Mouse (Mus musculus): Measurements from ENCODE around the gene Lexm. TPM values are rescaled to one million over a fixed set of nuclear protein-coding genes. Genes with fewer than 3 reads are reported as not detected.

The Lexm gene
- polyA plus RNA-seq, 1 experiment: not detected

DNA sequence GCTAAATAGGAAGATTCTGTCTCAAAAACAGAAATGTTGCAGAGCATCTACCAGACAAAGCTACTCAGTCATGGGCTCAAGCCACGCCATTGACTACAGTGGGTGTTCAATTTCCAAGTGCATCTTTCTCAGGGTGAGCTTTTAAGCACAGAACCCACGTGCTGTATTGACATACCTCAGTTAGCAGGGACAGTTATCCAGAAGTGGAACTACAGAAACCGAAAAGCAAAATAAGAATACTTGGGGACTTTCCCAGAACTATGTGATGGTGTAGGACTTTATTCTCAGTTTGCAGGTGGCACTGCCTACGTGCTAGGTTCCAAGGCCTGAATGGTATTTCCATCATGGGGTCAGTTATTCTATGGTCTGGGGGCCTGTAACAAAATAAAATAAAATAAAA, 19.3 kb downstream of the Lexm start:
- WGBS: 90% methylated on average over 4 of the region's 4 CpGs
- TF ChIP-seq POLR2A (IDR thresholded peaks at IDR 0.05; ENCODE audit: insufficient read depth, low read depth, low read length) (no peak), CTCF (IDR thresholded peaks at IDR 0.05; ENCODE audit: insufficient read depth, low read depth, low read length) (no peak)
- H3K4me1 ChIP-seq (ENCODE audit: control insufficient read depth, insufficient read depth, low read length): 0 out of 2 replicates have a peak, but pooled peaks cover 5% of the 10 kb centered on the region
- no peak overlapping the region for H3K4me3 ChIP-seq (ENCODE audit: insufficient read depth, low read depth, low read length)
- H3K27ac ChIP-seq (ENCODE audit: insufficient read depth, low read depth, low read length): no peak overlapping the region

DNA sequence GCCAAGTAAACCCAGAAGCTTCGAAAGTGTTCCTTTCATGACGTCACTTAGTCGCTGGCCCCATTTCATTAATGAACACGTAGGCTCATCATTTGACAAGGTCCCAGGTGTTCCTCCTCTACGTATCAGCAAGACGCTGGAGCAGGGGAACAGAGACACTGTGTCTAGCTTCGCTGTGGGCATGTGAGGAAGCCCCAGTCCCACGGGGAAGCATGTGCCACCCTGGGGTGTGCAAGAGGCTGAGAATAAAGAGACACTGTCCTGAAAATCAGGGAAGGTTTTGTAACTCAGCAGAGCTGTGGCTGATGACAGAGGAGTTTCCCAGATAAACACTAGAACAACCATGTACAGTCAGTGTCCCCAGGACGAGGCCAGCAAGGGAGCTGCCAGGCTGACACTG, 20.0 kb downstream of the Lexm start:
- WGBS: 69% methylated on average over 9 of the region's 9 CpGs
- TF ChIP-seq CTCF (IDR thresholded peaks at IDR 0.05; ENCODE audit: insufficient read depth, low read depth, low read length): no peak
- no peak for TF ChIP-seq POLR2A (IDR thresholded peaks at IDR 0.05; ENCODE audit: insufficient read depth, low read depth, low read length)
- Histone ChIP-seq H3K27ac (ENCODE audit: insufficient read depth, low read depth, low read length) (no peak overlapping the region), H3K4me3 (ENCODE audit: insufficient read depth, low read depth, low read length) (no peak overlapping the region), H3K4me1 (ENCODE audit: control insufficient read depth, insufficient read depth, low read length) (0 out of 2 replicates have a peak, but pooled peaks cover 5% of the 10 kb centered on the region)

DNA sequence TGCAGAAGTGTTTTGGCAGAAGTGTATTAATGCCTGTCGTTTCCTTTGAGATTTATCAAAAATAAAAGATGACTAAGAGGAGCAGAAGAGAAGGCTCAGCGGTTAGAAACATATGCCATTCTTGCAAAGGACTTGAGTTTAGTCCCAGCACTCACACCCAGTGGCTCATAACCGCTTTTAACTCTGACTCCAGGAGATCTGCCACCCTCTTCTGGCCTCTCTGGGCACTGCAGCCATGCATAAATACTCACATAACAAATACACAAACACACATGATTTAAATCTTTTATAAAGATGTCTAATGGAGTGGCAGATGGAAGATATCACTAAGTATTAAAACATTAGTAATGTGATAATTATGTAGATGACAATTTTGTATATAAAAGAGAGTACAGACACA, 20.8 kb downstream of the Lexm start:
- no peak for TF ChIP-seq CTCF (IDR thresholded peaks at IDR 0.05; ENCODE audit: insufficient read depth, low read depth, low read length)
- no peak for TF ChIP-seq POLR2A (IDR thresholded peaks at IDR 0.05; ENCODE audit: insufficient read depth, low read depth, low read length)
- Histone ChIP-seq H3K4me3 (ENCODE audit: insufficient read depth, low read depth, low read length) (no peak overlapping the region), H3K4me1 (ENCODE audit: control insufficient read depth, insufficient read depth, low read length) (0 out of 2 replicates have a peak, but pooled peaks cover 5% of the 10 kb centered on the region), H3K27ac (ENCODE audit: insufficient read depth, low read depth, low read length) (no peak overlapping the region)
- 75% methylated on average over 3 of the region's 3 CpGs for WGBS

DNA sequence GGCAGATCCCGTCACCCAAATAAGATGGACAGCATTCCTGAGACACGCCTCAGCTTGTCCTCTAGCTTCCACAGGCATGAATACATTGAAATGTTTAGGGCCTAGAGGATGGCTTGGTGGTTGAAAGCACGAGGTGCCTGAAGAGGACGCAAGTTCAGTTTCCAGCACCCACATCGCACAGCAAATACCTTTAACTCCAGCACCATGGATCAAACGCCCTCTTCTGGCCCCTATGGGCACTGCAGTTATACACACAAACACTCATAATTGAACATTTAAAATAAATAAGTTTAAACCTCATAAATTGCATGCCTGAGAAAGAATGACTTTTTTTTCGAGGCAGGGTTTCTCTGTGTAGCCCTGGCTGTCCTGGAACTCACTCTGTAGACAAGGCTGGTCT, 23.4 kb downstream of the Lexm start:
- WGBS: 65% methylated on average over 7 of the region's 7 CpGs
- Histone ChIP-seq H3K27ac (ENCODE audit: insufficient read depth, low read depth, low read length) (no peak overlapping the region), H3K4me3 (ENCODE audit: insufficient read depth, low read depth, low read length) (no peak overlapping the region), H3K4me1 (ENCODE audit: control insufficient read depth, insufficient read depth, low read length) (0 out of 2 replicates have a peak, but pooled peaks cover 5% of the 10 kb centered on the region)
- TF ChIP-seq CTCF (IDR thresholded peaks at IDR 0.05; ENCODE audit: insufficient read depth, low read depth, low read length) (no peak), POLR2A (IDR thresholded peaks at IDR 0.05; ENCODE audit: insufficient read depth, low read depth, low read length) (no peak)

DNA sequence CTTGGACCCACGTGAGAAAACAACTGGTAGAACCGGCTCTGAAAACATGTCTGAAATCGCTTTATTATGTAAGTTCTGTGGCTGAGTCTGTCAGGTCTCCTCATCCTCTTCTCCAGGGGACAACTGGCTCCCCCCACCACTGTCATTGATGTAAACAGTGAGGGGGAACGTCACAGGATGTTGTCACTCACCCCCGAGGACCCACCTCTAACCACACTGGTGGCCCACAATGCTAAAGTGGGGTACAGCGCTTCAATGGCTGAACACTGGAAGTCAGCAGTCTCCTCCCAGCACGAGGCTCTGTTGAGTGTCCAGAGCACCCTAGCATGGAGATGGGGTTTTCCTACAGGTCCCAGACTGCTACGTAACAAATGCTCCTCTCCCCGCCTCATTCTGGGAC, 26.2 kb downstream of the Lexm start:
- H3K4me1 ChIP-seq (ENCODE audit: control insufficient read depth, insufficient read depth, low read length): no peaks in the 10 kb centered on the region
- TF ChIP-seq POLR2A (IDR thresholded peaks at IDR 0.05; ENCODE audit: insufficient read depth, low read depth, low read length) (no peak), CTCF (IDR thresholded peaks at IDR 0.05; ENCODE audit: insufficient read depth, low read depth, low read length) (no peak)
- WGBS: 88% methylated on average over 9 of the region's 9 CpGs
- H3K27ac ChIP-seq (ENCODE audit: insufficient read depth, low read depth, low read length): no peak overlapping the region
- no peak overlapping the region for H3K4me3 ChIP-seq (ENCODE audit: insufficient read depth, low read depth, low read length)

DNA sequence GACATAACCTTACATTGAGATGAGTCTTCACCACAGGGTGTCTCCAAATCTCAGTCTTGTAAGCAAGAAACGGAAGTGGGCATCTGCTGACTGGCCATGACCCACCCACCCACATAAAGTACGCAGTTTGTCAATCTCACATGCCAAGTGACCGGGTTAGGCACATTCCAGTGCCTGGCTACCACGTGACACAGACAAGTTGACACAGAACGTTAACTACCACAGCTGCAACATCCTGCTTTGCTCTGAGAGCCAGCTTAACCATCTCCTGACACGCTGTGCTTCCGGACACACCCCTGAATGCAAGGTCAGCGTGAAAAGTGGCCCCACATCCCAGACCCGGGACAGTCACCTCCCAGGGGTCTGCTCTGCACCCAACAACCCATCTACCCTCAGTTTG, 26.9 kb downstream of the Lexm start:
- Histone ChIP-seq H3K4me3 (ENCODE audit: insufficient read depth, low read depth, low read length) (no peak overlapping the region), H3K4me1 (ENCODE audit: control insufficient read depth, insufficient read depth, low read length) (no peaks in the 10 kb centered on the region), H3K27ac (ENCODE audit: insufficient read depth, low read depth, low read length) (no peak overlapping the region)
- TF ChIP-seq CTCF (IDR thresholded peaks at IDR 0.05; ENCODE audit: insufficient read depth, low read depth, low read length): no peak
- TF ChIP-seq POLR2A (IDR thresholded peaks at IDR 0.05; ENCODE audit: insufficient read depth, low read depth, low read length): no peak
- WGBS: 77% methylated on average over 9 of the region's 9 CpGs

DNA sequence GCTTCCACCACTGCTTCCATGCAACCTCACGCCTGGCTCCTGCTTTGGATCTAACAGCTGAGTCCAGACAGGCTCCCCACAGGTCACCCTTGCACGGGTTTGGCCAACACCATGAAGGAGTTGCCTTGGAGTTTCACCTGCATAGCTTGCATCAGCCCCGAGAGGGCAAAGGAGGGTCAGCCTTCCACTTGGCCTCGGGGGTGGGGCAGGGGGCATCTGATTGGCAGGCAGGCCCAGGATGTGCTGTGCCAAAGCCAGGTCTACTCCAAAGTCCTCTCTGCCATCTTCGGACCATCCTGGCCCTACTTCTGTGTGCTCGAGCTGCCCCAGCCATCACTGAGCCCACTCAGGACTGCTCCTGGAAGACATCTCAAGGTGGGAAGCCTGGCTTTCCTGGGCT, 30.0 kb downstream of the Lexm start:
- H3K4me1 ChIP-seq (ENCODE audit: control insufficient read depth, insufficient read depth, low read length): no peaks in the 10 kb centered on the region
- WGBS: 95% methylated on average over 6 of the region's 6 CpGs
- TF ChIP-seq POLR2A (IDR thresholded peaks at IDR 0.05; ENCODE audit: insufficient read depth, low read depth, low read length): no peak
- TF ChIP-seq CTCF (IDR thresholded peaks at IDR 0.05; ENCODE audit: insufficient read depth, low read depth, low read length): no peak
- H3K4me3 ChIP-seq (ENCODE audit: insufficient read depth, low read depth, low read length): no peak overlapping the region
- no peak overlapping the region for H3K27ac ChIP-seq (ENCODE audit: insufficient read depth, low read depth, low read length)

DNA sequence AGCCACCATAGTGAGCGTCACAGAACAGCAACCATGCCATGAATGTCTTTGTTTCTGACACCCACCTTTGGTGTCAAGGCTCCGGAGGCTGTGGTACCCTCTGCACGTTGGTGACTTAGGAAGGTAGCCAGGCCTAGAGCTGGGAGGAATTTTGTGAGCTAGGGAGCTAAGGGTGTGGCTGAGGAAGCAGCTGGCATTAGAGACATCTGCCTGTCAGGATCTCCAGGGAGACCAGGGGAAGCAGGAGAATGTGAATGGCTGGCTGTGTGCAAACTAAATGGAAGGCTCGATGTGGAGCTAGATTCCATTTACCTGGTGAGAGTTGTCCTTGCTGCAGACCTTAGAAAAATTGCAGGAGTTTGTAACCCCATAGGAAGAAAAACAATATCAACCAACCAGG, 32.4 kb downstream of the Lexm start:
- WGBS: 84% methylated on average over 4 of the region's 4 CpGs
- Histone ChIP-seq H3K4me1 (ENCODE audit: control insufficient read depth, insufficient read depth, low read length) (peaks cover 6% of the 10 kb centered on the region; the same call in 1 of the 2 replicates), H3K4me3 (ENCODE audit: insufficient read depth, low read depth, low read length) (no peak overlapping the region), H3K27ac (ENCODE audit: insufficient read depth, low read depth, low read length) (no peak overlapping the region)
- TF ChIP-seq POLR2A (IDR thresholded peaks at IDR 0.05; ENCODE audit: insufficient read depth, low read depth, low read length): no peak
- TF ChIP-seq CTCF (IDR thresholded peaks at IDR 0.05; ENCODE audit: insufficient read depth, low read depth, low read length): no peak

DNA sequence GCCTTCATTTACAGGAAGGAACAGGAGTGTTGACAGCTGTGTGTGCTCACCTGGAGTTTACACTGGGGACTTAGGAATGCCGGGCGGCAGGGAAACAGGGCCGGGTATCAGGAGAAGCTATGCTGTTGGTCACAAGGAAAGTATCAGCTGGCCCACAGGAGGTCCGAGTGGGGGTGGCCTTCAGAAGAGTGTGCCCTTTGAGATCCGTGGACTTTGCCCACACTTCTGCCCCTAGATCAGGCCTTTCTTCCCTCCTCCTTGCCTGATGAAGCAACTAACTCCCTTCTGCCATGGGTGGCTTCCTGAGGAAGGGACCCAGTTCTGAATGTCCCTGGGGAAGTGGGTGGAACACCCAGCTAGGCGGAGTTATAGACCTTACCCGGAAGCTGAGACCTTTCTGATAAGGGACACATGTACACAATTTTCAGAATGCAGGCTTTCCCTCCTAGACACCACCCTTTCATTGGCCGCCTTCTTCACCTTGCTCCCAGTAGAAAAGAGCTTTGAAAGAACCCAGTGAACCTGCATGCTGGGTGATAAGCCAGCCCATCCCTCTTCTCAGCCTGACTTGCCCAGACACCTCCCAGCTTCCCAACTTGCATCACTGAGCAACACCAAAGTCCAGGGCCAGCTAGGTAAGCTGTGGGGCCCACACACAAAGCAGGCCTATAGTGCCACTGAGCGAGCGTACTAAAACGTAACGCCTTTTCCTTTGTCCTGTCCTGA, 34.5 kb downstream of the Lexm start:
- Histone ChIP-seq H3K4me3 (ENCODE audit: insufficient read depth, low read depth, low read length) (no peak overlapping the region), H3K4me1 (ENCODE audit: control insufficient read depth, insufficient read depth, low read length) (peaks cover 6% of the 10 kb centered on the region; the same call in 1 of the 2 replicates), H3K27ac (ENCODE audit: insufficient read depth, low read depth, low read length) (no peak overlapping the region)
- 92% methylated on average over 12 of the region's 12 CpGs for WGBS
- TF ChIP-seq POLR2A (IDR thresholded peaks at IDR 0.05; ENCODE audit: insufficient read depth, low read depth, low read length): no peak
- no peak for TF ChIP-seq CTCF (IDR thresholded peaks at IDR 0.05; ENCODE audit: insufficient read depth, low read depth, low read length)

Measured in olfactory bulb, adult 2 months (tissue).